Mouse (Mus musculus) v-Abl transformed pro-B cells (cell line): ENCODE results near the gene Arl15.

Experiments
- in situ Hi-C, 2 experiments: fragments of 400-800 bp; cut with MboI; formaldehyde crosslinking; loops; one replicate each; pipeline ENCODE4 v1.15.1; 2025; ENCODE audit not compliant: unreplicated experiment in 2 of 2

Gene Arl15

GRCm38 (mm10) chr13:114004191-114004590 is 209.9 kb downstream of the Arl15 start:
- in situ Hi-C loops: no loop called here

GRCm38 (mm10) chr13:114009786-114010185 is 215.5 kb downstream of the Arl15 start:
- in situ Hi-C loops: no loop called here

GRCm38 (mm10) chr13:114010521-114010920 is 216.2 kb downstream of the Arl15 start:
- in situ Hi-C loops: no loop called here

- in situ Hi-C loops: no loop called here
Observed at GRCm38 (mm10) chr13:114011019-114011418, 216.7 kb downstream of the Arl15 start.

DNA sequence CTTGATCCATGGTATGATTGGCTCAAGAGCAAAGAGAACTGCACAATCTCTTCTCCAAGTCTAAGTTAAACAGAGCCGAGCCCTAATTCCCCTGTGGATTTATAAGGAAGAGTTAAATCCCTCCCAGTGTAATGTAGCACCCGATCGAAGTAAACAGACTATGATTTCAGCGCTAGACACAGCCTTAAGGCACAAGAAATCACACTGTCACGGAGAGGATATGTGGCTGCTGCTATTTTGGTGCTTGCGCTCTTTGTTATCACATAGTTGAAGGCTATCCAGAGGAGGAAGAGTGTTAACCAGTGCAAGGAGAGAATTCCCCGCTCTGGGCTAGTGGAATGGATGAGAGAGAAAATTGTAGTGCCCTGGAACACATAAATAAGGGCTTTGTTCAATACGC is 223.6 kb downstream of the Arl15 start:
- in situ Hi-C loops: no loop called here

- in situ Hi-C loops: no loop called here
Observed at GRCm38 (mm10) chr13:114023541-114023940, 229.2 kb downstream of the Arl15 start.

DNA sequence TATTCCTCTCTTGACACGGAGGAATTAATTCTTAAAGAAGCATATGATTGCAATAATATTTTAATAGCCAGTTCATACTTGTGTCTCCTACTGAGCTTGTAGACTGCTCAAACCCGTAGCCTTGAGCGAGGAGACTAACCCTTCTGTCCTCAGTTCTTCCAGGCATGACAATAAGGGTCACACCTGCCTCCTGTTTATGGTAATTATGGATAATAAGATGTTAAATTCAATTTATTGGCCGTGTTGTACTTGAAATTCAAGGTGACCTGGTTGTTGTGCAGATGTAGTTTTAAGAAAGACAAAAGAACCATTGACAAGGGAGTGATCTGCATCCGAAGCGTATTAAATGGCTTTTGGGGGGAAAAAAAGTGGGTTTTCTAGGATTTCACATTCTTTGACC is 232.0 kb downstream of the Arl15 start:
- in situ Hi-C loops: no loop called here

GRCm38 (mm10) chr13:114026751-114027150 is 232.4 kb downstream of the Arl15 start:
- in situ Hi-C loops: no loop called here

- in situ Hi-C loops: no loop called here
Observed at GRCm38 (mm10) chr13:114048071-114048470, 253.8 kb downstream of the Arl15 start.

- in situ Hi-C loops: no loop called here
Observed at GRCm38 (mm10) chr13:114048688-114049087, 254.4 kb downstream of the Arl15 start.

GRCm38 (mm10) chr13:114051151-114051850 is 257.0 kb downstream of the Arl15 start:
- in situ Hi-C loops: no loop called here

DNA sequence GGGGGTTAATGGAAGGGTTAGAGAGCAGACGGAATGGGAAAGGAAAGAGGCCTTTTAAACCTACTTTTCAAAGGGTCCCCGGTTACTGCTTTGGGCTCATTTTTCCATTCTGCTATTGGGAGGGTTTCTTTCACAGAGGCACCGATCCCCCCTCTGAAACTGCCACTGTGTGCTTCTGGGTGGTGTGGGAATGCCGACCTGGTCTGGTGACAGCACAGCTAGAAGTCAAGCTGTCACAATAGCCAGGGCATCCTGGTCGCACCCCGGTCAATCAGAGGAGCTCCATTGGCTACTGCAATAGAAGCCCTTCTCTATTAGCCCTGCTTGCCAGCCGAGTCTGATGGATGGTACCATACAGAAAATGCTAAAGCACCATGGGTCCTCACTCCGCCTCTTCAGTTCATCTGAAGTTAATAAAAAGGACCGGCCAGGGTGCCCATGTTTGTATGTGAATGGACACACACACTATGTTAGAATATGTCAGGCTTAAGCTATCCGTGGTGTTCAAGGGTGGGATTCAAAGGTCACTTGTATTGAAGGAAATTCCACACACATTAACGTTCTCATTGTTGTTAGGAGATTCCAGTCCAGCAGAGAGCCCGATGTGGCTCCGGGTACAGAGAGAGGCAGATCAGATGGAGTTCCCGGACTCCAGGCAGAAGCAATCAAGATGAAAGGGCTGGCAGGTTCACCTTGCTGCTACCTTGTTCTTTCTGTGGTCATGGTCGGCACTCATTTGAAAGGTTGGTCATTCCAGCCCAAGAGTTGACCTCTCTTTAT is 258.3 kb downstream of the Arl15 start:
- in situ Hi-C loops: no loop called here

DNA sequence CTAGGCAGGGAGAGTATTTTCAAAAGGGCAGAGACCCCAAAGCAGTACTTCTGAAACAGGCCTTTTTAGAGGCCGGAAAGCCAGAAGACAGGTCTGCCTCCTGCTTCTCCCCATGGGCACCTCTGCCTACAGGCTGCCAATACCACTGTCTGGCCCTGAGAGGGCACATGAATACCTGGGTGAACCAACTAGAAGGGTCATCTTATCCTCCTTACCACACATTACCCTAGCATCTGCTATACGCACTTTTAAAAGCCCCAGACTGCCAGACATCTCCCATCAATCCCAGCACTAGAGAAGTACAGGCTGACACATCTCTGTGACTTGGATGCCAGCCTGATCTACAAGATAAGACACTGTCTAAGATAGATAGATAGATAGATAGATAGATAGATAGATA is 259.0 kb downstream of the Arl15 start:
- in situ Hi-C loops: no loop called here

GRCm38 (mm10) chr13:114055686-114056085 is 261.4 kb downstream of the Arl15 start:
- in situ Hi-C loops: no loop called here

DNA sequence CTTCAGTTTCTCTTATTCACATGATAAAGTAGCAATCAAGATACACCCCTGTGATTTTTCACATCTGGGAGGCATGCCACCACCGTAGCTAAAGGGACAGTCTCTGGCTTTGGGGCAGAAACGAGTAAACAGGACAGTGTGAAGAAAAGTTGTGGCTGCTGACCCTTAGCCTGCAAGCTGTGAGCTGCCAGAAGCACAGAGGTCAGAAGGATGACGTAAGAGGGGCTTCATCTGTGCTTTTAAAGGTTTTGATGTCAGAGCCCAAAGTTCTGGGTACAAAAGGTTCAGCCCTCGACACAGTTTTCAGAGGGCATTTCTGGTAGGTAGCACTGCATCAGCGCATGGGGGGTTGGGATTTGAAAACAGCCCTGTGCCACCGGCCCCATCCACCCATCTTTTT is 266.0 kb downstream of the Arl15 start:
- in situ Hi-C loops: no loop called here

DNA sequence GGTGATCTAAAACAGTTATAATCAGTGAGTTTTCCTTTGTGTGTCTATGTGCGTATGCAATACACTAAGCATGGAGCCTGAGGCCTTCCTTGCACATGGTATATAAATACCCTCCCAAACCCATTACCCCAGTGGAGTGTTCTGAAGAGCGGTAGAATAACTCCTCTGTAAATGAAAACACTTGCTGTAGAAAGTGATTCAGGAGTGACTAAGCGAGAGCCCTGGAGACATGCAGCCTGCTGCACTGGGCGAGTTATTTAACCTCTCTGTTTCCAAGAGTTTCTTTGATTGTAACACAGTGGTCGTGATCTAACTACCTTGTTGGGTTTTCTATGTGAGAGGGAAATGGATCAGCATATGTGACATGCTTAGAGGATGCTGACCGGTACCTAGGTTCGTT is 266.9 kb downstream of the Arl15 start:
- in situ Hi-C loops: no loop called here

- in situ Hi-C loops: no loop called here
Observed at GRCm38 (mm10) chr13:114064069-114064468, 269.8 kb downstream of the Arl15 start.

- in situ Hi-C loops: no loop called here
Observed at GRCm38 (mm10) chr13:114065012-114065411, 270.7 kb downstream of the Arl15 start.

DNA sequence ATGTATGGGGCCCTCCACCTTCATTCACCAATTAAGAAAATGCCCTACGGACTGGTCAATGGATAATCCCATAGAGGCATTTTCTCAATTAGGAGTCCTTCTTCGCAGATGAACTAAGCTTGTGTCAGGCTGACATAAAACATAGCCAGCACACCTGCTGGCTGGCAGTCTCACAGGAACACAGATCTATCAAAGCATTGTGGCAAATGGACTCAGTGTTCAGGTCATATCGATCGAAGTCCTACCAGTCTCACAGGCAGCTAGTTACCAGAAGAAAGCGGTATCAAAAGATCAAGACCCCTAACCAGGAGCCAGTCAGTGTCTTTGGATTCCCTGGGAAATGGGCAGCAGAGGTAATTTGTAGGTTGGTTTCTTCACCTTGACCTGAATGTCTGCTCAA is 274.1 kb downstream of the Arl15 start:
- in situ Hi-C loops: no loop called here

- in situ Hi-C loops: no loop called here
Observed at GRCm38 (mm10) chr13:114071439-114071838, 277.1 kb downstream of the Arl15 start.

- in situ Hi-C loops: no loop called here
Observed at GRCm38 (mm10) chr13:114074471-114074870, 280.2 kb downstream of the Arl15 start.
